Mouse (Mus musculus) lung, adult 2 months (tissue): ENCODE data around the gene Igsf23.

Experiments used
- CTCF ChIP-seq: fragments of 200-500 bp; IDR thresholded peaks from 2 replicates; pipeline ENCODE4 v1.5.1; 2011; ENCODE audit warnings: mild to moderate bottlenecking, low read length, control low read depth; ENCODE audit not compliant: insufficient read depth
- POLR2A ChIP-seq: fragments of 200-500 bp; IDR thresholded peaks from 2 replicates; pipeline ENCODE4 v1.6.1; 2011; ENCODE audit warnings: low read depth, mild to moderate bottlenecking, control low read depth, low read length, borderline replicate concordance; ENCODE audit errors: extremely low read depth

DNA sequence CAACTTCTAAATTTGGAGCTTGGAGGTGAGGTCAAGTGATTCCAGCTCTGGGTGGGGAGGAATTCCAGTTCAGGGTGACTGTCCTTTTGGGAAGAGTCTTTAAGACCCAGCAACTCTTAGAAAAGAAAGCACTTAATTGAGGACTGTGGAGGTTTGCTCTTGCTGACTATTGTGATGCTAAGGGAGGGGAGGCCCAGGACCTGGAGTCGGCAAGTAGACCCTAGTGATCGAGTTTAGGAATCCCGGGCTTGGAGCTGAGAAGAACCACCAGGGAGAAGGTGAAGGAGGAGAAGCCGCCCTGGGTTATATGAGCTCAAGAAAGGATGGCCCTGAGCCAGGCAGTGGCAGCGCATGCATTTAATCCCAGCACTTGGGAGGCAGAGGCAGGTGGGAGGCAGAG is 22.1 kb downstream of the Igsf23 start:
- TF ChIP-seq CTCF (no peak), POLR2A (no peak)
